Mouse (Mus musculus): ENCODE data around the gene Rbpjl. TPM values are rescaled to one million over a fixed set of nuclear protein-coding genes. Genes with fewer than 3 reads are reported as not detected.

Gene Rbpjl
- total RNA-seq, 2 experiments from 2014 or later, result not detected

GRCm38 (mm10) chr2:164442315-164443050 is 39.5 kb downstream of the Rbpjl start:
- no peak for ATAC-seq (replicated peaks; ENCODE audit: low FRiP score, poor library complexity, severe bottlenecking)

GRCm38 (mm10) chr2:164443051-164443437 is 40.1 kb downstream of the Rbpjl start:
- ATAC-seq (replicated peaks; ENCODE audit: low FRiP score, poor library complexity, severe bottlenecking), result no peak

- no peak for ATAC-seq (replicated peaks; ENCODE audit: low FRiP score, poor library complexity, severe bottlenecking)
These were observed 40.6 kb downstream of the Rbpjl start, which contains the start of gene Sdc4 for GRCm38 (mm10) chr2:164443460-164444000. TSS of gene Sdc4 (minus strand) at chr2:164443887.

DNA sequence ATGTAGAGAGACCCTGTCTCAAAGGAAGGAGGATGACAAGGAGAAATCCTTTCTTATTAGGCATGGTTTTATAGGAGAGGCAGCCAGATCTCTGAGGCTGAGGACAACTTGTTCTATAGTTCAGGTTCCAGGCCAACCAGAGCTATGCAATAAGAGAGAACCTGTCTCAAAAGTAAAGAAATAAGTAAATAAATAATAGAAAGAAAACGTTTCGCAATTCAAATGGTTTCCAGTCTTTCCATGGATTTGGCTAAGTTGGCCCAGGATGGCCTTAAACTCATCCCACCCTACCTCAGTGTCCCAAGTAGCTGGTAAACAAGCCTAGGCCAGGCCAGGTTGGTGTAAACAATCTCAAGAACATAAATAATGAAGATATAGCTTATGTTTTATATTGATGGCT is 41.8 kb downstream of the Rbpjl start:
- ATAC-seq (replicated peaks; ENCODE audit: low FRiP score, poor library complexity, severe bottlenecking), result no peak

DNA sequence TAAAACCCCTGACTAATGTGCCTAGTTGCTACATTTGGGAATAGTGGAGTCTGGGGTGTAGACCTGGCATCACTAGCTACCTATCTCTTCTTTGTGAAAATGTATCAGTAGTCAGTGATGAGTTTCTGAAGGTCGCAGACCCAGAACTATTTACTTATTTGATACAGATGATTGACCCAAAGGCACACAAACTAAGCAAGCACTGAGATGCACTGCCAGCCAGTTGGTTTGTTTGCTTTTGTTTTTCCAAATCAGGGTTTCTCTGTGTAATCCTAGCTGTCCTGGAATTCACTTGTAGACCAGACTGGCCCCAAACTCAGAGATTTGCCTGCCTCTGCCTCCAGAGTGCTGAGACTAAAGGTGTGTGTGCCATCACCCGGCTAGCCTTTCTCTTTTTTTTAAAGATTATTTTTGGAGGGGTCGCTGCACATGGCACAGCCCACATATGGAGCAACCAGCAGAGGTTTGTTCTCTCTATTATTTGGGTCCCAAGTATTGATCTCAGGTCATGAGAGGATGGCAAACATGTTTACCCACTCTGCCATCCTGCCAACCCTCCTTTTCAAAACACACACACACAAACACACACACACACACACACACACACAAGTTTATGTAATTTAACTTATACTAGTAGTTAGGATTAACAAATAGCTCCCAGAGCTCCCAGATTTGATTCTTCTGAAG is 42.6 kb downstream of the Rbpjl start:
- ATAC-seq (replicated peaks; ENCODE audit: low FRiP score, poor library complexity, severe bottlenecking), result no peak

DNA sequence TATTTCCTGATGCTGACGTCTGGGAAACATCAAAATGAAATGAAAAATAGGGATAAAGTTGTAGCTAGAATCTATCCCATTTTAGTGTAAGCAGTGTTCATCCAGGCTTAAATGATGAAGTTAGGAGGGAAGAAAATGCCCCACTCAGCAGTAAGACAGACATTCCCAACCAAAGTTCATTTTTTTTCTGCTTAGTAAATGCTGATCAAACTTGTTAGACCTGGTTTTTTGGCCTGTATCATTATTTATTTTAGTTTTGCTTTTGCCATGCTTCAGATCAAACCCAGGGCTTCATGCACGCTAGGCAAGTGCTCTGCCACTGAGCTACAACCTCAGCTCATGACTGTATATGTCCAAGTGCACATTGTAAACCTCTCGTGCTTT is 43.1 kb downstream of the Rbpjl start:
- ATAC-seq (replicated peaks; ENCODE audit: low FRiP score, poor library complexity, severe bottlenecking), result no peak

DNA sequence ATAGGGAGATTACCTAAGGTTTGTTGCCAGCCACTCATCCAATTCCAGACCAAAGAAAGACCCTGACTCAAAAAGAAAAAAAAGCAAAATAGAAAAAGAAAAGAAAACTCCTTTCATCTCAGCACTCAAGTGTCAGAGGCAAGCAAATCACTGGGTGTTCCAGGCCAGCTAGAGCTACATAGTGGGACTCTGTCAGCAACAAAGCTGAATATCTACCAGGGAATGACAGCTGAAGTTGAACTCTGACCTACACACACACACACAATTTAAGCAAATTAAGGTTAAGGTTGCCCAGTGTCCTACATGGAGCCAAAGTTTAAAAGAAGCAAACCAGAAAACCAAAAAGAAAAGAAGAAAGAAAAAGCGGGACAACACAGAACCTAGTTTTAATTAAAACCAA is 45.2 kb downstream of the Rbpjl start:
- no peak for ATAC-seq (replicated peaks; ENCODE audit: low FRiP score, poor library complexity, severe bottlenecking)

- no peak for ATAC-seq (replicated peaks; ENCODE audit: low FRiP score, poor library complexity, severe bottlenecking)
These were observed 46.0 kb downstream of the Rbpjl start for GRCm38 (mm10) chr2:164448921-164449320.

DNA sequence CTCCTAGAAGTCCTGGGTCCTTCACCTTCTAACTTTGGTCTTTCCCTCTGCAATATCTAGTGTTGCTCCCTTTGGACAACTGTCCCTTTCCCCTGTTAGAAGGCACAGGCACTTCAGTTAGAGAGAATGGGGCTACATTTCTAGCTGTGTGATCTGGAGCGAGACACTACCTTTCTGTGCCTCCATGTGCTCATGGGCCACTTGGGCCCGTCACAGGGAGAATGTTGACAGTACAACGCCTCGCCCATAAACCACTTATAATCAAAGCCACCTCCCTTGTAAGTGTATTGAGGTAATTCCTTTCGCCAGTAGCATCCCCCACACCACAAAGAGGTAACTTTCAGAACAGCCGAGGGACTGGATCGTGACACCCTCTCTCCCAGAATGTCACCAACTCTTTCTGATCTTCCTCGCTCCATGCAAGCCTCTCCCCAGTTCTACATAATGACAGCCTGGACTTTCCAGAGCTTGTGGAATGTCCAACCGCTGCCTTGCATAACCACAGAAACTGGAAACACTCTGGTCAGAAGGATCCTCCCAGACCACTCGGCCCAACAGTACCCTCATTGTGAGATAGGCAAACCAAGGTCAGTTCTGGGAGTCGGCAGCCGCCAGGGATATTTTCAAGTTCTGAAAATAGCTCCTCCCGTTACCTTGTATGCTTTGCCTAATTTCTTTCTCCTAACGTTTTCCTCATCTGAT is 46.6 kb downstream of the Rbpjl start:
- ATAC-seq (replicated peaks; ENCODE audit: low FRiP score, poor library complexity, severe bottlenecking), result no peak

DNA sequence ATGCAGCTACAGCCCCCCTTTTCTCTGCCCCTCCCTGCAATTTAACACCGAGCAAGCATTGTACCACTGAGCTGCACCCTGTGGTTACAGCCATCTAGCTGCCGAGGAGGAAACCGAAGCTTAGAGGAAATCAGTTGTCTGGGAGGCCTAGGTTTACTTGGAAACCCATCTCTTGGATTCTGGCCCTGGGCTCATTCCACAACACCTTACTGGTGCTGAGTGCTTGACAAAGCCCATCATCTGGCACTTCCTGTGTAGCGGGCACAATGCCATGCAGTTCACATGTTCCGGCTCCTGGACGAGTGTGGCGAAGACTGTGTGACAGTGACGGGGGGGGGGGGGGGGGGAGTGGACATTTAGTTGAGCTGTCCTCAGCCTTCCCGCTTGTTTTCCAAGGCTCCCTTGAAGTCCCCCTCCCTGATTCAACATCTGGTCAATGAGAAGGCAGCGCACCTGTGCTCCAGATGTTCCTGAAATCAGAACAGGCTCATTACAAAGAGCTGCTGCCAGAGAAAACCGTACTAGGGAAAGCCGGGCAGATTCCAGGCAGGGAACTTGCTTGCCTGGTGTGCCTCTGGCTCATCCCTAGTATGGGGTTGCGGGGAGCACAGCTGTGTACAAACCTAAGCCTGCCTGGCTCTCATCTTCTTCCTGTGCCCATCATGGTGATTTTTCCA is 49.2 kb downstream of the Rbpjl start:
- ATAC-seq (replicated peaks; ENCODE audit: low FRiP score, poor library complexity, severe bottlenecking), result no peak

DNA sequence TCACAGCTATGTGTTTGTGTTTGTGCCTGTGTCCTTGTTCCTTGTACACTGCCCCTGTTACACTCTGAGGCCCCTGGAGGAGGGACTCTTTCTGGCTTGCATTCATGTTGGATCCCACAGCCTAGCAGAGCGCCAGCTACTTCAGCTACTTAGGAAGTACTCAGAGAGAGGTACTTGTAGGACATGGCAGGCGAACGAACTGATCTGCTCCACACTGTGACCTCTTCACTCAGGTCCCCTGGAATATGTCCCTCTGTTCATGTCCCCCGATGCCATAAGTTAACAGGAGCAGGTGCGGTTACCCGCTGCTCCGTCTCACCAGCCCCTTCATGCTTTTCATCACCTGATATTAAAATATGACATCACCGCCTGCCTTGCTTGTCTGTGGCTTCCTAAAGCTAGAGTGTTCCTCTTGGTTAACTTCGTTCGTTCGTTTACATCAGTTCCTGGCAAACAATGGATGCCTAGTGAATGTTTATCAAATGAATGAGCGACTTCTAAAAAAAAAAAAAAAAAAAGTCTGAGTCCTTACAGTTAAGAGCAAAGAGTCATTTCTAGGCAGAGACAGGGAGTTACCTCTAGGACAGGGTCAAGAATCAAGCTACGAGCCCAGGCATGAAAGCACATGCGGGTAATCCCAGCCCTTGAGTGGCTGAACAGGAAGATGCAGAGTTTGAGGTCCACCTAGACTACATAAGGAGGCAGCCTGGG is 50.3 kb downstream of the Rbpjl start:
- no peak for ATAC-seq (replicated peaks; ENCODE audit: low FRiP score, poor library complexity, severe bottlenecking)

DNA sequence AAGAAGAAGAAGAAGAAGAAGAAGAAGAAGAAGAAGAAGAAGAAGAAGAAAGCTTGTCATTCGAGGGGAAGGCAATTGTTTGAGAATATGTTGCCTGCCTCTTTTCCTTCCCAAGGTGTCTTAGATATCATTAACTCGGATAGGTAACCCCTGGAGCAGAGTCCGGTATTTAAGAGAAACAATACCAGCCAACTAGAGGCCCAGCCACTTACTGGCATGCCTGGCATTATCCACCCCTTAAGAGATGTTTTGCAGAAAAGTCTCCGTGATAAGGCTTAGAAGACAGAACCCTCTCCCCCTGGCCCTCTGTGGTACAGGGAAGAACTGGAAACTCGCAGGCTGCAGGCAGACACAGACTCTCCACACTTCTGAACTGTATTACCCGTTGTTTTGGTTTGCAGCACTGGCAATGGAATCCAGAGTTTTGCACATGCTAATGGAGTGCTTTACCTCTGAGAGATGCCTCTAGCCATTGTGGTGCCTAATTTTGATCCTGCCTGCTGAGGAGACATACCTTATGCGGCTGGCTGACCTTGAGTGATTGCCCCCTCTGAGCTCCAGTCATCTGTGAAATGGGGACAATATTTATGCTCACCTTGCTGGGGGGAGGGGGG is 51.1 kb downstream of the Rbpjl start:
- no peak for ATAC-seq (replicated peaks; ENCODE audit: low FRiP score, poor library complexity, severe bottlenecking)

DNA sequence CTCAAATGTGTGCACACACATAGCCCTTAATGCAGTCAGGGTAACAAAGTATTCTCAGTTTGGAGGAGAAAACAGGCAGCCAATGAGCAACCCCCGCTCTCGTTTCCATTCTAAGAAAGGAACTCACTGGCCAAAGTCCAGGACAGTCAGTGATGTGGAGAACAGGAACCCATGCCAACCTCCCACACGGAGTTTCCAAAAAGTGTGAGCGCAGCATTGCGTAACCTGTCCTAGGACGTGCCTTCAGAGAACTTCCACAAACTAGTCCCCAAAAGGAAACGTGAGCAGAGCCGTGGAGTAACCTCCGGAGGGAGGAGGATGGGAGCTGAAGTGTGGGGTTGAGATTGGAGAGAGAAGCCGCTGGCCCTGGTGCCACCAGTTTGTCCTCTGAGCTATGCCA is 51.9 kb downstream of the Rbpjl start:
- ATAC-seq (replicated peaks; ENCODE audit: low FRiP score, poor library complexity, severe bottlenecking), result no peak

GRCm38 (mm10) chr2:164455421-164456190 is 52.7 kb downstream of the Rbpjl start:
- no peak for ATAC-seq (replicated peaks; ENCODE audit: low FRiP score, poor library complexity, severe bottlenecking)

DNA sequence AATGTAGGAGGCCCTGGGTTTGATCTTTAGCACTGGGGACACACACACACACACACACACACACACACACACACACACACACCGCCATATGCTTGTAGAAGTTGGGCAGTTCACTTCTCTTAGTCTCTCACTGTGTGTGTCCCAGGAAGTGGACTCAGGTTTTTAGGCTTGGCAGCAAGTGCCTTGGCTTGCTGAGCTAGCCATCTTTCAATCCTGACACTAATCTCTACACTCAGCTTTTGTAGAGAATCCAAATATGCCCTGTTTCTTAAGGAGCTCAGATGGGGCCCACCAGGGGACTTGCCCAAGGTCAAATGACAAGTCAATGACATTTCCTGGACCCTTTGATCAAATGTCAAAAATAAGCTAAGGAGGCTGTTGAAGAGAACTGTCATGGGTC is 53.5 kb downstream of the Rbpjl start:
- ATAC-seq (replicated peaks; ENCODE audit: low FRiP score, poor library complexity, severe bottlenecking), result no peak

- ATAC-seq (replicated peaks; ENCODE audit: low FRiP score, poor library complexity, severe bottlenecking), result no peak
These were observed 53.9 kb downstream of the Rbpjl start, which contains the start of gene Sys1 for GRCm38 (mm10) chr2:164456864-164457300. TSS of gene Sys1 (plus strand) at chr2:164456964.

GRCm38 (mm10) chr2:164457942-164458341 is 55.0 kb downstream of the Rbpjl start:
- no peak for ATAC-seq (replicated peaks; ENCODE audit: low FRiP score, poor library complexity, severe bottlenecking)

DNA sequence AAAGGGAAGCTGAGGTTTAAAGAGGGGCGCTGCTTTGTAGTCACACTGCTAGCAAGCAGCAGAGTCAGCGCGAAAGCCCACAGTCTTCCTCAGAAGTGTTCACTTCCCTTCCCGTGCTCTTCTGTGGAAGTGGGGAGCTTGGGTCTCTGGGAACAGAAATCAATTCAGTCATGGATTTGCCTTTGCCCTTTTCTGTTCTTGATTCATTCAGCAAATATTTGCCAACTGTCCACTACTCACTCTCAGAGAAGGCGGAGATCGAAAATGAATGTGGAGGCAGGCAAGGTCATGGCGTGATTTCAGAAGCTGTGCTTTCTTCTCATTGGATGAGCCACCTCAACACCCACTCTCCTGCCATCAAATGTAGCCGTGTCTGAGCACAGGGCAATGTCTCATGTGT is 55.6 kb downstream of the Rbpjl start:
- ATAC-seq (replicated peaks; ENCODE audit: low FRiP score, poor library complexity, severe bottlenecking), result no peak

All from erythroblast, adult 5-6 weeks (primary cell).